Mouse (Mus musculus) intestine, postnatal 0 days (tissue): Measurements from ENCODE around the gene Npnt. TPM values are rescaled to one million over a fixed set of nuclear protein-coding genes. Genes with fewer than 3 reads are reported as not detected.

Experiments used
- ATAC-seq: fragments of 200-750 bp; cut with Nextera tagmentation; 2 replicates; pipeline ENCODE4 v1.8.0; 2017; ENCODE audit warnings: mild to moderate bottlenecking, moderate TSS enrichment, moderate library complexity
- H3K27ac ChIP-seq: fragments of 300-500 bp; sonication (generic); 2 replicates; pipeline ENCODE4 v1.5.1; 2014; ENCODE audit warnings: mild to moderate bottlenecking, low read depth, low read length, moderate library complexity
- H3K27me3 ChIP-seq: fragments of 300-500 bp; sonication (generic); replicated peaks from 2 replicates; pipeline ENCODE4 v1.6.1; 2014; ENCODE audit warnings: low read length, mixed read lengths; ENCODE audit not compliant: control insufficient read depth, insufficient read depth
- H3K36me3 ChIP-seq: fragments of 300-500 bp; sonication (generic); 2 replicates; pipeline ENCODE4 v1.6.1; 2014; ENCODE audit warnings: mild to moderate bottlenecking, moderate library complexity; ENCODE audit not compliant: control insufficient read depth, insufficient read depth
- H3K4me1 ChIP-seq: fragments of 300-500 bp; sonication (generic); replicated peaks from 2 replicates; pipeline ENCODE4 v1.6.1; 2014; ENCODE audit warnings: antibody characterized with exemption, low read length, mixed read lengths; ENCODE audit not compliant: control insufficient read depth, insufficient read depth
- H3K4me2 ChIP-seq: fragments of 300-500 bp; sonication (generic); replicated peaks from 2 replicates; pipeline ENCODE4 v1.6.1; 2014; ENCODE audit warnings: low read depth, mild to moderate bottlenecking, moderate library complexity
- H3K4me3 ChIP-seq: fragments of 300-500 bp; sonication (generic); 2 replicates; pipeline ENCODE4 v1.5.1; 2014; ENCODE audit warnings: low read depth, low read length
- H3K9ac ChIP-seq: fragments of 300-500 bp; sonication (generic); 2 replicates; pipeline ENCODE4 v1.6.1; 2014; ENCODE audit warnings: mild to moderate bottlenecking, low read depth, low read length
- H3K9me3 ChIP-seq: fragments of 300-500 bp; sonication (generic); 2 replicates; pipeline ENCODE4 v1.6.1; 2016; ENCODE audit warnings: mixed run types; ENCODE audit not compliant: control insufficient read depth
- CTCF ChIP-seq: sonication (generic); IDR thresholded peaks from 2 replicates; pipeline ENCODE4 v1.5.1; 2016; ENCODE audit warnings: low read depth, mild to moderate bottlenecking, control low read depth, antibody characterized with exemption, moderate library complexity
- WGBS: fragments of 180-500 bp; shearing (Covaris S2); extraction: QIAGEN DNeasy Blood & Tissue Kit; methylation state at CpG from one replicate; pipeline ENCODE4 v1.1.7; 2014; 5-methylcytosine and 5-hydroxymethylcytosine counted together
- polyA plus RNA-seq: library from polyadenylated mRNA; unstranded; fragments of >200 nt; fragmentation: Nextera tagmentation; extraction: Ambion mirVana; gene quantifications from 2 replicates; pipeline ENCODE4 v1.2.1, GENCODE M21; 2015

Gene Npnt
- polyA plus RNA-seq, 1 experiment from 2014 or later, result 38.7 TPM

DNA sequence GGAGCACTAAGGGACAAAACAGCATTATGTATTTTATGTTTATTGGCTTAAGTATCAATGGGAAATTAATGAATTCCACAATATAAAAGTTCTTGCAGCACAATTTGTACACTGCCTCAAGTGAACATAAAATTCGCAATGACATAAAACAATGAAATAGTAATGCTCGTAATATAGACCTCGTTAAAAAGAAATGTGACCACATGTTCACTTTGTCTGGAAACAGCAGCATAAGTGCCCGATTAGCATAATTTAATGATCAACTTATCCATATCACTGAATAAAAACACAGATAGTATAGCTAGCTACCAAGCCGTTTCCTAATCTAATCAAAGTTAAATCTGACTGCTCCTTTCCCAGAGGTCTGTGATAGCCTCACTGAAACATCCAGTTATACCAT lies 39.4 kb downstream of the Npnt start:
- Histone ChIP-seq H3K4me1 (no peaks in the 10 kb centered on the region), H3K4me3 (no peak overlapping the region), H3K9me3 (no peaks in the 10 kb centered on the region), H3K36me3 (no peaks in the 10 kb centered on the region), H3K4me2 (no peak overlapping the region), H3K27ac (no peak overlapping the region), H3K9ac (no peak overlapping the region), H3K27me3 (no peaks in the 10 kb centered on the region)
- 84% methylated on average over 5 of the region's 5 CpGs for WGBS
- TF ChIP-seq CTCF, result no peak
- no peak for ATAC-seq

DNA sequence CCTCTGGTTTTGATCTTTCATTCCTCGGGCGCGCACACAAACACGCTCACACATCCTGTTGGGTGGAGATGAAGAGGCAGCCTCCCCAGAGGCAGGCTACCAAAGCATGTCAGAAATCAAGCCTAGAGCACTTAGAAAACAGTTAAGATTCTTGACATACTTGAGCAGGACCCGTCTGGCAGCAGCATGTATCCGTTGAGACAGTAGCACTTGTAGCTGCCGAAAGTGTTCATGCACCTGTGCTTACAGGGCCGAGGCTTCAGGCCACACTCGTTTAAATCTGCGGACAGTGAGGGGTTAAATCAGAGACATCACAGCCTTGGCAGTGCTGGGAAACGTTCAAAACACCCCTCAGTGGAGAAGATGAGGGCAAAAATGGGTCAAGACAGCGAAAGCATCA lies 40.4 kb downstream of the Npnt start:
- no peak overlapping the region for H3K4me2 ChIP-seq
- H3K9ac ChIP-seq, result no peak overlapping the region
- no peak for ATAC-seq
- H3K27me3 ChIP-seq, result no peaks in the 10 kb centered on the region
- no peaks in the 10 kb centered on the region for H3K36me3 ChIP-seq
- H3K27ac ChIP-seq, result no peak overlapping the region
- no peak overlapping the region for H3K4me3 ChIP-seq
- no peaks in the 10 kb centered on the region for H3K9me3 ChIP-seq
- 52% methylated on average over 12 of the region's 12 CpGs for WGBS
- TF ChIP-seq CTCF, result no peak
- H3K4me1 ChIP-seq, result no peaks in the 10 kb centered on the region

DNA sequence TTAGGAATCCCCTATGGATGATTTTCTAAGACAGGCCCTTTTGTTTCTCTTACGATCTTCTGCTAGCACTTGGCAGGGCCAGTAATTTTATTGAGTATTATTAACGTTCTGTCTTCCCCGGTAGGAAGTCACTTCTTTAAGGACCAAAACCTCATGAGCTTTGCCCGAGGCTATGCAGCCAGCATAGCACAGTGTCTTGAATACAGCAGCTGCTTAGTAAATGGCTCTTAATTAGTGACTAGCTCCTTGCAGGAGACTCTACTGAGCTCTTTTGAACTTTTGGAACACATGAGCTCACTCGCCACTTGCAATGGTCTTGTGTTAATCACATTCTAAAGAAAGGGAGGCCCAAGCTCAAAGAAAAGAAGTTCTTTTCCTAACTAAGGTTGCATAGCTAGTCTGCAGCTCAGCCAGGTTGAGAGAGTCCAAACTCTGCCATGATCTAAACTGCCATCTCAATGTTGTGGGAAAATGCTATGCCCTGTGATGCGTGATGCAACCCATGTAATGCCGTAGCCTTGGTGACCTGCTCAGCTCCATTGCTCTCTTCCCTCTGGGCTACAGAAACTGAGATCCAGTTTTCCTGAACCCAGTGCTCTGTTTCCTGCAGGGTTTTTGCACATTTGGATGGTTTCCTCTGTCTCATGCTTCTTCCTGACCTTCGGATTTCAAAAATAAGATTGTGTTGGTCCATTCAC lies 42.4 kb downstream of the Npnt start:
- H3K27ac ChIP-seq, result no peak overlapping the region
- no peak for ATAC-seq
- no peak for TF ChIP-seq CTCF

DNA sequence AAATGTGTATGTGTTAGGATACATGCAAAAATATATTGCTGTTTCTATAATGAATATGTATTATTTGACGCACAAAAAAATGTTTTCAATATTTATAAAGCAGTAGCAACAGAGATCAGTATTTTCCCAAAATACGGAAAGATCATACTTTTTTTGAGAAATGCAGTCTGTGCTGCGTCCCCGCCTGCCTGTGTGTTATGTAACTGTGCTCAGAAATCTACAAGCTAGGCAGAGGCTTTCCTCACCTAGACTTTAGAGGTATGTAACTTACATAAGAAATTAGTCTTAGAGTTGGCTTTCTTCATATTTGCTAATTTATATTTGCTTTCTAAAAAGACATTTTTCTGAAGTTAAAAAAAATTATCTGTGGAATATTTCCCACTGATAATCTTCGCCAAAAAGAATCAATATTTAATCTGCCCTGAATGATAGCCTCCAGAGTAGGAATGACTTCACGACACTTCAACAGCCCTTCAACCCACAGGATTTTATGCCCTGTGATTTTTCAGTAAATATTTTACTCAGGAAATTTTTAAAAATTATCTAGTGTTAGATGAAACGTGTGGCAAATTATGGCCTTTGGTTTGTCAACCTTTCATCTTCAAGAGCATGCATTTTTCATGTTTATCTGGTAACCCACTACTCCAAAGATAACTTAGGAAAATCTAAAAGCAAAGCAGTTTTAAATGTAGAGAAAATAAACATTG lies 44.7 kb downstream of the Npnt start:
- 82% methylated on average over 7 of the region's 7 CpGs for WGBS
- Histone ChIP-seq H3K27me3 (no peaks in the 10 kb centered on the region), H3K27ac (no peak overlapping the region), H3K4me3 (no peak overlapping the region), H3K9me3 (no peaks in the 10 kb centered on the region), H3K36me3 (no peaks in the 10 kb centered on the region), H3K4me2 (no peak overlapping the region), H3K9ac (no peak overlapping the region), H3K4me1 (no peaks in the 10 kb centered on the region)
- no peak for ATAC-seq
- no peak for TF ChIP-seq CTCF

More for the DNA sequence above, 42.4 kb downstream of the Npnt start:
- WGBS, result 94% methylated on average over 8 of the region's 8 CpGs
- Histone ChIP-seq H3K36me3 (no peaks in the 10 kb centered on the region), H3K9me3 (no peaks in the 10 kb centered on the region), H3K9ac (no peak overlapping the region), H3K4me3 (no peak overlapping the region), H3K4me1 (no peaks in the 10 kb centered on the region), H3K27me3 (no peaks in the 10 kb centered on the region), H3K4me2 (no peak overlapping the region)

DNA sequence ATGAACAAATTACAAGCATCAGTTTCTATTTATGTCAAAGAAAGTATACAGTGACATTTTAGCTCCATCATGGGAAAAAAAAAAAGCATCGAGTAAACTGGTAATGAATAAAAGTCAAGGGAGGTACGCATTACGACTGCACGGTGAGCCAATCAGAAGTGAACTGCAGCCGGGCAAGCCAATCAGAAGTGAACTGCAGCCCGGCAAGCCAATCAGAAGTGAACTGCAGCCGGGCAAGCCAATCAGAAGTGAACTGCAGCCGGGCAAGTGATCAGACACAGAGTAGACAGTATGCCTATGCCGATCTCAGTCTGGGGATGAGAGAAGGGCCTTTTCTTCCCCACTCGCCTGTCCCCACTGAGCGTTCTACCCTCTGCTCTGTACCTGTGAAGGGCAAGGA lies 46.7 kb downstream of the Npnt start:
- H3K27ac ChIP-seq, result no peak overlapping the region
- ATAC-seq, result no peak
- WGBS, result 96% methylated on average over 11 of the region's 11 CpGs

DNA sequence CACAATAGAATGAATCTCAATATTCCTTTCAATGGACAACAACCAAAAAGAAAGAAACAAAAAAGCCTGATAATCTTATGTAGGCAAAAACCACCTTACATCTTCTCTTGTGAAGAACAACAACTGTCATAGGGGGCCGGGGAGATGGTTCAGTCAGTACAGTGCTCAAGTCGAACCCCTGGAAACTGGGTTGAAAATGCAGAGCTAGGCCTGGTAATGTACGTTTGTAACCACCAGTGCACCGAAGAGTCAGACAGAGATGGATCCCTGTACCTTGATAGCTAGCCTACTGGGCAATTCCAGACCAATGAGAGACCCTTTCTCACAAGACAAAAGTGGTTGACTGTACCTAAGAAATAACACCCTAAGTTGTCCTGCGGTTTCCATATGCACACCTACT lies 47.2 kb downstream of the Npnt start:
- no peak for TF ChIP-seq CTCF
- ATAC-seq, result no peak

More for the DNA sequence above, 46.7 kb downstream of the Npnt start:
- no peaks in the 10 kb centered on the region for H3K36me3 ChIP-seq
- H3K9ac ChIP-seq, result no peak overlapping the region
- no peak overlapping the region for H3K4me2 ChIP-seq
- no peaks in the 10 kb centered on the region for H3K27me3 ChIP-seq
- no peak overlapping the region for H3K4me3 ChIP-seq
- H3K9me3 ChIP-seq, result no peaks in the 10 kb centered on the region
- no peaks in the 10 kb centered on the region for H3K4me1 ChIP-seq
- no peak for TF ChIP-seq CTCF

More for the DNA sequence above, 47.2 kb downstream of the Npnt start:
- Histone ChIP-seq H3K9ac (no peak overlapping the region), H3K36me3 (no peaks in the 10 kb centered on the region), H3K27me3 (no peaks in the 10 kb centered on the region), H3K4me3 (no peak overlapping the region), H3K27ac (no peak overlapping the region), H3K9me3 (no peaks in the 10 kb centered on the region), H3K4me2 (no peak overlapping the region), H3K4me1 (no peaks in the 10 kb centered on the region)
- WGBS, result 95% methylated on average over 5 of the region's 5 CpGs
